Mouse (Mus musculus): ENCODE results near the gene Arhgap21. TPM values are rescaled to one million over a fixed set of nuclear protein-coding genes. Genes with fewer than 3 reads are reported as not detected.

Arhgap21 gene
- polyA plus RNA-seq, 1 experiment from 2014 or later: 54.4 TPM

DNA sequence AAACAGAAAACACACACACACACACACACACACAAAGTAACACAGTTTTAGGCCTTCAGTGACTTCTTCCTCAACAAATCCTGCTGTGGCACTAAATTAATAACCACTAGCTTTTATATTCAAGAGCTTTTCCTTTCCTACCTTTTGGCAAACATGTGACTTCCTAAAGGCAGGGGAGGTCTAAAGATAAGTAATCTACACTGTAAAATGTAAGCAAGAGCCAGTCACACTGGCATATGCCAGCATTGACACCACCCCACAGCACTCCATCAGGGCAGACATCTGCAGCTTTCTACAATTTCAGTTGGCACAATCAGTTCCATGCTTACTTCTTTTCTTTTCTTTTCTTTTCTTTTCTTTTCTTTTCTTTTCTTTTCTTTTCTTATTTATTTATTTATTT, 40.2 kb downstream of the Arhgap21 start:
- no peaks in the 10 kb centered on the region for H3K36me3 ChIP-seq

DNA sequence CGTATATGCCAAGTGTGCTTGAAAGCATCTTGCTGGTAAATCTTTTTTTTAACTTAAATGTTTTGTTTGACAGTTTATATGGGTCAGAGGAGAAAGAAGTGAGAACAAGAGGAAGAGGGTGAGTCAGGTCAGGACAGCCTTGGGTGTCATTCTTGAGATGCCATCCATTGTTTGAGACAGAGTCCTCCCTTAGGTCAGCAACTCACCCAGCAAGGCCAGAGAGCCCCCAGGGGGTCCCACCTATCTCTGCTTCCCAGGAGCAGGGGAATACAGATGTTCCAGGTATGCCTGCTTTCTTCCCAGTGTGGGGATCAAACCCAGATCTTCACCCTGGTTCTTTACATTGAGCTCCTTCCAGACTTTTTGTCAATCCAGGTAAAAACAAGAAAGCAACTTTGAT, 43.7 kb downstream of the Arhgap21 start:
- ATAC-seq: no peak
- Histone ChIP-seq H3K9ac (replicated peaks) (no peak overlapping the region), H3K4me1 (replicated peaks) (peaks cover 38% of the 10 kb centered on the region), H3K4me2 (replicated peaks) (no peak overlapping the region), H3K9me3 (no peaks in the 10 kb centered on the region), H3K27me3 (no peaks in the 10 kb centered on the region), H3K4me3 (replicated peaks) (no peak overlapping the region), H3K27ac (no peak overlapping the region), H3K36me3 (no peaks in the 10 kb centered on the region)
- WGBS: 89% methylated on average over 1 of the region's 1 CpGs

More for the DNA sequence above, 40.2 kb downstream of the Arhgap21 start:
- Histone ChIP-seq H3K27ac (no peak overlapping the region), H3K4me2 (replicated peaks) (no peak overlapping the region), H3K9me3 (no peaks in the 10 kb centered on the region), H3K27me3 (no peaks in the 10 kb centered on the region), H3K4me1 (replicated peaks) (peaks cover 13% of the 10 kb centered on the region), H3K4me3 (replicated peaks) (no peak overlapping the region), H3K9ac (replicated peaks) (no peak overlapping the region)
- no peak for ATAC-seq

DNA sequence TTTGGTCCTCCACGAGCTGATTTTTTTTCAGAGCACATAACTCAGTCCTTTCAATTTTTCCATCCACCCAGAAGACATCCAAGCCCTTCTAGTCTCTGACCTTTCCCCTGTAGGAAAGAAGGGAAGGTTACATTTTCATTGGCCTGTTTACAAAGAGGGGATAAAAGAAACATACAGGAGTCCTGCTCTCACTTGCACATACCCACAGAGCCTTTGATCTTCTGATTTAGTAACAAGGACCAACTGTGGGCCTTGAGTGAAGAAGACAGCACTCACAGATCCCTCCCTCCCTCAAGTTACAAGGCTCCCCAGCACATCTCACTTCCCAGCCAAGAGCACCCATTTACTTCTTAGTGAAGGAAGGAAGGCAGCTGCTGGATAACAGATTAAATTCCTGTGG, 46.3 kb downstream of the Arhgap21 start:
- Histone ChIP-seq H3K9ac (replicated peaks) (no peak overlapping the region), H3K27ac (no peak overlapping the region), H3K9me3 (no peaks in the 10 kb centered on the region), H3K4me1 (replicated peaks) (peaks cover 36% of the 10 kb centered on the region), H3K27me3 (no peaks in the 10 kb centered on the region), H3K4me2 (replicated peaks) (no peak overlapping the region), H3K4me3 (replicated peaks) (no peak overlapping the region), H3K36me3 (no peaks in the 10 kb centered on the region)
- 13% methylated on average over 1 of the region's 1 CpGs for WGBS
- no peak for ATAC-seq

DNA sequence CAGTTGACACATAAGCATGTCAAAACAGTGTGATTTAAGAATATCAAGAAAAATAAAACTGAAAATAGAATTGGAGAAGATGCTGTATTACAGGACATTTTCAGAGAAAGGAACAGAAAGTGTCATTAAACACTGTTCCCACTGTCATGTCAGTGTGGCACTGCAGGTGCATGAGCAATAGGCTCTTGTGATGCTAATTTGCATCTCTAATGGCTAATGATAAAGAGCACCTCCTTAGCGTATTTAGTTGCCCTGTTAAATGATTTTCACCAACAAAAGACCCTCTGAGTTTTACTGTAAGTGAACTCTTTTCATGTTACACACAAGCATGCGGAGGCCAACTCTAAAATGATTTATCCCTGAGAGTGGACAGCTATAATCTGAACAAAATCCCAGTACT, 47.1 kb downstream of the Arhgap21 start:
- no peak overlapping the region for H3K9ac ChIP-seq (replicated peaks)
- H3K27me3 ChIP-seq: no peaks in the 10 kb centered on the region
- H3K27ac ChIP-seq: no peak overlapping the region
- no peak for ATAC-seq
- 47% methylated on average over 2 of the region's 2 CpGs for WGBS
- H3K4me3 ChIP-seq (replicated peaks): no peak overlapping the region
- H3K4me1 ChIP-seq (replicated peaks): peaks cover 35% of the 10 kb centered on the region
- no peaks in the 10 kb centered on the region for H3K36me3 ChIP-seq
- no peak overlapping the region for H3K4me2 ChIP-seq (replicated peaks)
- no peaks in the 10 kb centered on the region for H3K9me3 ChIP-seq

DNA sequence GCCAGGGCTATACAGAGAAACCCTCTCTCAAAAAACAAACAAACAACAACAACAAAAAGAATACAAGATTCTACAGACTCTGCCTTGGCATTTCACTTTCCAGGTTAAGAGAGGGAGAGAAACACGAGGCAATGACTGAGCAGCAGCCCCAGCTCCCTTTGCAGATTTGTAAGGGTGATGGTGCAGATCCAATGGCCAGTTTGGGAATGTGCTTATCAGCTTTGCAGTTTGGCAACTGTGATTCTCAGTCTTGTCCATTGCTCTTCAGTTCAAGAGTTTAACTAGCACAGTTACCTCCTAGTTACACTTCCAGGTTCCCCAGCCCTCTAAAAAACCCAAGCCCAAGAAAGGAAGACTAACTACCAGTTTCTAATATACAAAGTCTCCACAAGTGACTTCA, 47.7 kb downstream of the Arhgap21 start:
- Histone ChIP-seq H3K4me2 (replicated peaks) (no peak overlapping the region), H3K9ac (replicated peaks) (no peak overlapping the region), H3K27me3 (no peaks in the 10 kb centered on the region), H3K27ac (no peak overlapping the region), H3K4me1 (replicated peaks) (peaks cover 33% of the 10 kb centered on the region), H3K4me3 (replicated peaks) (no peak overlapping the region), H3K9me3 (no peaks in the 10 kb centered on the region), H3K36me3 (no peaks in the 10 kb centered on the region)
- ATAC-seq: no peak
- 85% methylated on average over 1 of the region's 1 CpGs for WGBS

DNA sequence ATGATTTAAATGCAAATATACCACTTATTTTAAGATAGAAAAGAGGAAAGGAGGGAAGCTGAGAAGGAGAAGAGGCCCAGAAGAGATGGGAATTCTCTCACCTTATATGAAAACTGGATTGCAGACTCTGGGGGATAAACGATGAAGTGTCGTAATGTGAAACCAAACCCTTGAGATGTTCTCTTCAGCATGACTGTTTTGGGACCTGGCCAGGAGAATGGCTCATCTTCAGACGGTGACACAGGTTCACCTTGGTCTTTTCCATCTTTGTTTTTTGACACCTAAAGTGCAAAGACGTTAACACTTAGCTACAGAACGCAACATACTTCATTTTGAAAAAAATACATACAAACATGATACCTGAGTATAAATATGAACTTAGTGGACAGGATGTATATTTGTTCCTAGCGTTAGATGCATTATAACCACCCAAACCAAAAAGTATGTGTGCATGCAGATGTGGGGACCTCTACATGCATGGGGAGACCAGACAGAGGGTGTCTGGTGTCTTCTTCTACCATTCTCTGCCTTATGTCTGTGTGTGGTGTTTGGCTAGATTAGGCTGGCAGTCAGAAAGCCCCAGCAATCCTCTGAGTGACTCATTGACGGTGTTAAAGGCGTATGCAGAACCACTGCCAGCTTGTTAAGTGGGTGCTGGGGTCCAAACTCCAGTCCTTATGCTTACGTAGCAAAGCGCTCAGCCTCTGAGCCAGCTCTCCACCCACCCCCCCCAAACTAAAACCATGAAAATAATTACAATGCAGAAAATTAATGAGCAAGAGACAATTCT, 54.0 kb downstream of the Arhgap21 start:
- peaks cover 16% of the 10 kb centered on the region; the same call in 1 of the 2 replicates for H3K36me3 ChIP-seq
- H3K27me3 ChIP-seq: no peaks in the 10 kb centered on the region
- no peak overlapping the region for H3K4me2 ChIP-seq (replicated peaks)
- WGBS: 93% methylated on average over 10 of the region's 10 CpGs
- no peaks in the 10 kb centered on the region for H3K9me3 ChIP-seq
- no peak overlapping the region for H3K9ac ChIP-seq (replicated peaks)
- ATAC-seq: 0 out of 2 replicates have a peak, but pooled peaks have one; percentile 4
- no peak overlapping the region for H3K27ac ChIP-seq
- no peak overlapping the region for H3K4me3 ChIP-seq (replicated peaks)
- 0 out of 2 replicates have a peak, but pooled peaks cover 4% of the 10 kb centered on the region for H3K4me1 ChIP-seq (replicated peaks)

DNA sequence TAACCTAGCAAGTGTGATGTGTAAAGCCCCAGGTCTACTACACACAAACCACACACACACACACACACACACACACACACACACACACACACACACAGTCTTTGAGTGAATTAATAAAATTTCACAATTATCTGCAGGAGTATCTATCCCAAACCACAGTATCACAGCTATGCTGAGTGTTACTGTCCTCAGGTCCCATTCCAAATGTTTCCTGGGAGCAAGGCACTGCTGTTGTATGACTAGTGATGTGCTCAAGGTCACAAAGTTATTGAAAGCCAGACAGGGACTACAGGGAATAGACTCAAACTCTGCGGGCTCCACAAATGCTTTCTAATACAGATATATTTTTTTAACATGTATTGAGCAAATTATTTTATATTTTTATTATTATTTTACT, 55.7 kb downstream of the Arhgap21 start:
- Histone ChIP-seq H3K9me3 (no peaks in the 10 kb centered on the region), H3K36me3 (peaks cover 16% of the 10 kb centered on the region; the same call in 1 of the 2 replicates), H3K4me1 (replicated peaks) (0 out of 2 replicates have a peak, but pooled peaks cover 4% of the 10 kb centered on the region), H3K27ac (no peak overlapping the region), H3K9ac (replicated peaks) (no peak overlapping the region), H3K4me3 (replicated peaks) (no peak overlapping the region), H3K4me2 (replicated peaks) (no peak overlapping the region), H3K27me3 (no peaks in the 10 kb centered on the region)
- ATAC-seq: no peak
- 94% methylated on average over 1 of the region's 1 CpGs for WGBS

DNA sequence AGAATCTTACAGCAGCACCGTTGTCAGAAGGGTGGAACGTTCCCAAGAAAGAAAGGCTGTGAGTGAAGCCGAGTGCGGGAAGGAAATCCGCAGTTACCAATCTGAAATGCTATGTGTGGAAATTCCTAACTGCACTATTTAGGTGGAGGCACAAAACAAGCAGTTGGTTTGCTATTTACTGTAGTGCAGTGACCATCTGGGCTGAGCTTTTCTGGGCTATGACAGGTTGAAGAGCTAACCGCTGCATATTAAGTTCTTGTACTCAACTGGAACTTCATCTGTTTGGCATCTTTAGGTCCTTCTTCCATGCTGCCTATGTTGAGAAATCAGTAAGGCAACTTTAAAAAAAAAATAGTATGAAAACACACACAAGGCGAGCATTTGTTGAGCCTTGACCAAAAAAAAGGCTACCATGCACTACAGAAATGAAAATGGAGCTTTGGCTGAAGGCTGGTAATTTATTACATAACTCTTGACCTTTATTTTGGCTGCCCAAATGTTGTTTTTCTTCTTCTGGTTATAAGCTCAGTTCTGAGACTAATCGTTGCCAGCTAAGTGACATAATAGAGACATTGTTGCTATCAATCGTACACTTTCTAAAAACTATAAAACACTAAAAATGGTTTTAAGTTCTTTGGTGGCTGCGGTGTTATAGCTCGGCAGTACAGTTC, 56.2 kb downstream of the Arhgap21 start:
- no peaks in the 10 kb centered on the region for H3K27me3 ChIP-seq
- 95% methylated on average over 11 of the region's 11 CpGs for WGBS
- no peak overlapping the region for H3K4me2 ChIP-seq (replicated peaks)
- no peak for ATAC-seq
- H3K36me3 ChIP-seq: peaks cover 16% of the 10 kb centered on the region; the same call in 1 of the 2 replicates
- H3K9me3 ChIP-seq: no peaks in the 10 kb centered on the region
- no peak overlapping the region for H3K4me3 ChIP-seq (replicated peaks)
- 0 out of 2 replicates have a peak, but pooled peaks cover 4% of the 10 kb centered on the region for H3K4me1 ChIP-seq (replicated peaks)
- no peak overlapping the region for H3K27ac ChIP-seq
- H3K9ac ChIP-seq (replicated peaks): no peak overlapping the region

DNA sequence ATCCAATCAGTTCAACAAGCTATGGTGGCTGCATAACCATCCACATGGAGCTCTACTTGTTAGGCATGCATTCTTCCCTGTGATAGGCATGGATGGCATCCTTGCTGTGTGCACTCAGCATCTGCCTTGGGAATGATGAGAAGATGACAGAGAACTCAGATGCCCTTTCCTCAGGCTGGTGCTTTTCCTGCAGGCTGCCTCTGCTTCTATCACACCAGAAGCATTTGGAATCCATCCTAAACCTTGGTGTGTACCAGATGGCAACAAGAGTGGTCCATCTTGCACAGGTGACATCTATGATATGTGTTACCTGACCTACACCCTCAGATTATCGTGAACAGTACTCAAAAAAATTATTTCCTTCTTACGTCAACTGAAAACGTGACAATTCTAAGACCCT, 58.2 kb downstream of the Arhgap21 start:
- Histone ChIP-seq H3K27me3 (no peaks in the 10 kb centered on the region), H3K9ac (replicated peaks) (no peak overlapping the region), H3K4me3 (replicated peaks) (no peak overlapping the region), H3K4me1 (replicated peaks) (no peaks in the 10 kb centered on the region), H3K4me2 (replicated peaks) (no peak overlapping the region), H3K27ac (no peak overlapping the region), H3K36me3 (peaks cover 16% of the 10 kb centered on the region; the same call in 1 of the 2 replicates), H3K9me3 (no peaks in the 10 kb centered on the region)
- 97% methylated on average over 3 of the region's 3 CpGs for WGBS
- ATAC-seq: no peak

DNA sequence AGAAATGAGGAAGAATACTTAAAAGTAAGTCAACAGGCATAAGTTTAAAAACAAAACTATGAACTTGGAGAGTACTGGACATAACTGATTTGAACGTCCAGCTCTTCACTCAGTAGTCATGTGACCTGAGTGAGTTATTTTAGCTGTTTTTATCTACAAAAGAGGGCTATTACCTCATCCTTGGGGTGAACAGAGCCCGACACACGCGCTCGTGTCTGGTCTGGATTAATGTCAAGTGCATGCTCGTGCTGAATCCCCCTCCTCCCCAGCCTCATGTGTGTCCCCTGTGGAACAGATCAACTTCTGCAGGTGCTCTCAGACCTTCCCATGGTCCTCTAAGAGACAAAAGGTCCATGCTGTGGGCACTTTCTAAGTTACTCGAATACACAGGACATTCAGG, 59.3 kb downstream of the Arhgap21 start:
- no peak overlapping the region for H3K4me3 ChIP-seq (replicated peaks)
- no peak for ATAC-seq
- no peak overlapping the region for H3K4me2 ChIP-seq (replicated peaks)
- no peaks in the 10 kb centered on the region for H3K9me3 ChIP-seq
- H3K36me3 ChIP-seq: peaks cover 18% of the 10 kb centered on the region; the same call in 1 of the 2 replicates
- H3K27ac ChIP-seq: no peak overlapping the region
- H3K4me1 ChIP-seq (replicated peaks): no peaks in the 10 kb centered on the region
- H3K9ac ChIP-seq (replicated peaks): no peak overlapping the region
- no peaks in the 10 kb centered on the region for H3K27me3 ChIP-seq
- WGBS: 84% methylated on average over 7 of the region's 7 CpGs

DNA sequence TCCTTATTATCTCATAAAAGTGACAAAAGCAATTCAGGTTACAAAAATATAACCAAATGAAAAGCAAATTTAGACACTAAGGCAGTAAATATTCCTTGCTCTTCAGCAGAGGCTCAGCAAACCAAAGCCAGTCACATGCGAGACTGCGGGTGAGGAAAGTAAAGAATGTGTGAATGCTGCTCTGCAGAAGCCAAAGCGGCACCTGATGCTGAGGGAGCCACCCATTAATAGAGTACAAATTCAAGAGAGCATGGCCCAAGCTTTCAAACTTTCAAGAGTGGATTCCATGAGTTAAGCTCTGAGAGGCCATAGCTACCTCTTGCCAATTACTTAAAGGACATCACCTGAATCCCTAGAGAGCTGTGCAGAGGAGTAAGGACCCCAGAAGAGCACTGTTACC, 61.4 kb downstream of the Arhgap21 start:
- H3K9ac ChIP-seq (replicated peaks): no peak overlapping the region
- H3K27me3 ChIP-seq: no peaks in the 10 kb centered on the region
- H3K27ac ChIP-seq: no peak overlapping the region
- H3K4me3 ChIP-seq (replicated peaks): no peak overlapping the region
- H3K4me1 ChIP-seq (replicated peaks): no peaks in the 10 kb centered on the region
- 98% methylated on average over 3 of the region's 3 CpGs for WGBS
- no peak for ATAC-seq
- H3K36me3 ChIP-seq: peaks cover 18% of the 10 kb centered on the region; the same call in 1 of the 2 replicates
- H3K9me3 ChIP-seq: no peaks in the 10 kb centered on the region
- no peak overlapping the region for H3K4me2 ChIP-seq (replicated peaks)

DNA sequence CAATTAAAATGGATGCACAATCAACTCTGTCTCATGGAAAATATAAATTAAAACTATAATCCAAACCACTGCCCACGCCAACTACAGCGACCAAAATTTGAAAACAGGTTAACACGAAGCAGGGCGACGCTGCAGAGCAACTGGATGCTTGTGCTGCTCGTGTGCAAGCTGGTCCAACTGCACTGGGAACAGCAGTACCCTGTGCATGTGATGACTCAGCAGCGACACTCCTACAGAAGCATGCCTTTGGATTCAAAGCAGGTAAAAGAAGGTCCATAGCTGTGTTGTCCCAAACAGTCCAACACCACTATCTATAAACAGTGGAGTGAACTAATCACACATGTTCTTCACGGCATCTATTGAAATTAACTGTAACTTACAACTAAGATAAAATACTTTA, 63.3 kb downstream of the Arhgap21 start:
- H3K4me2 ChIP-seq (replicated peaks): no peak overlapping the region
- no peaks in the 10 kb centered on the region for H3K27me3 ChIP-seq
- no peaks in the 10 kb centered on the region for H3K4me1 ChIP-seq (replicated peaks)
- no peak for ATAC-seq
- no peak overlapping the region for H3K4me3 ChIP-seq (replicated peaks)
- H3K9me3 ChIP-seq: no peaks in the 10 kb centered on the region
- 96% methylated on average over 8 of the region's 8 CpGs for WGBS
- H3K9ac ChIP-seq (replicated peaks): no peak overlapping the region
- H3K27ac ChIP-seq: no peak overlapping the region
- peaks cover 4% of the 10 kb centered on the region; the same call in 1 of the 2 replicates for H3K36me3 ChIP-seq

Measured in midbrain, embryonic 13.5 days (tissue).